Mouse (Mus musculus): ENCODE results near the gene Pdia5.

Gene Pdia5

DNA sequence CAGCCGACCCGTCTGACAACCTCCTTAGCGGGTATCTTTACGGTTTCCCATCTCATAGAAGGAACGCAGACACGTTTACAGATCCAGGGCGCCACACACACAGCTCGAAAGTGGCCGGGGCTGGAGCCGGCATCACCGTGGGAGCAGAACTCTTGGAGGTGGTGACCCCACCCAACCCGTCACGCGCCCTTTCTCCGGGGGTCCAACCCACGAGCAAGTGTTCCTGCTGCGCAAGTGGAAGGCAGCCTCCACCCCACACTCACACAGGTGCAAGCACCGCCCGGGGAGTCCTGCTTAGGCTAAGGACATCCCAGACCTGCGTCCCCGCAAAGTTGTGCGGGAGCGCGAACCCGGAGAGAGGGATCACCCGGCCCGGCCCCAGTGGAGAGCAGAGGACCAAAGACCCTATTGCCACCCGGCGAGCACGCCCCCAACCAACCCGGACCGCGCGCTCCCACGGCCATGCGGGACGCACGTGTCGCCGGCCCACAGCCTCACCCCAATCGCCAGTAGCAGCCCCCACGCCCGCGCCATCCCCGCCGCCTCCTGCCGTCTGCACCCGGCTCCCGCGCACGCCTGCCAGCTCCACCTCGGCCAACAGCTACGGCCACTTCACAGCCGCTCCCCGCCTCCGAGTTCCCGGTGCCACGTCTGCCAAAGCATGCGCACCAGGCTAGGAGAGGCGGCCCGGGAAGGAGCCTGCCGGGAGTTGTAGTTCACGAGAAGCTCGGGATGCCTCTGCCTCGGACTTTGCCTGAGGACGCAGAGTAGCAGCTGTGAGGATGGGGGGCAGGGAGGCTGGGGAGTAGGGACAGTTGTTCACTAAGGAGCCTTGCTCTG lies at the start of gene Pdia5:
Gene Pdia5 (minus strand): TSS at position 643 of the 840 bp plus-strand sequence.
- WGBS, result under 1% methylated on average over 66 of the region's 66 CpGs

DNA sequence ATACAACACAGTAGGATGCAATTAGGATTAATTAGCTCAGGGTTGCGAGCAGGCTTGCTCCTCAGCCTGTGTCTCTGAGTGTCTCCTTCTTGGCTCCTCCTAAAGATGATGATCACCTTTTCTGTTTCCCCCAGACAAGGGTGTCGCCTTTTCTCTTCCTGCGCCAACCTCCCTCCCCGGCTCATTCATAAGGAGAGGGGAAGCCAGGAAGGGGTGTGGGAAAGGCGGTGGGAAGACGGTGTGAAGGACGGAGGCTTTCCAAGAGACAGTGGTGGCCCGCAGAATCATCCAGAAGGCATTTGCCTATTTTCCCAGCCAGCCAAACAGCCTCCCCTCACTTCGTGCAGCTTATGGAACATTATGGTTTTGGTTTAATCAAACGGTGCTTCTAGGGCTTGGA lies 48.4 kb upstream of the Pdia5 start:
- 33% methylated on average over 10 of the region's 10 CpGs for WGBS

DNA sequence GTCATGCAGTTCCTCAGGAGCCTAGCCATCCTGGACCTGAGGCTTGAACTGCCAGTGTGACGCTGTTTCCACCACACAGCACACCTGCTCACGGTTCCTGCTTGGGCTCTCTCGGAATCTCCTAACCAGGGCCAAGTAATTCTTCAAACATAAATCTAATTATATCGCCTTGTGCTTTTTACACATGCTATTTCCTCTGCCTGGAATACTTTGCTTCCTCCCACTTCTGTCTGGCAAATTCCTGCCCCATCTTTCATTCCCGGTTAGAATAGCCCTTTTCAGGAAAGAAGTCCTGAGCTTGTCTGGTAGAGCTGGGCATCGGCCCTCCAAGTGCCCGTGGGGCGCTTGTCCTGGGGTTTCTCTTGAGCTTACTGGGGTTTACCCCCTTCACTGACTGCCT lies 47.0 kb upstream of the Pdia5 start:
- 44% methylated on average over 8 of the region's 8 CpGs for WGBS

DNA sequence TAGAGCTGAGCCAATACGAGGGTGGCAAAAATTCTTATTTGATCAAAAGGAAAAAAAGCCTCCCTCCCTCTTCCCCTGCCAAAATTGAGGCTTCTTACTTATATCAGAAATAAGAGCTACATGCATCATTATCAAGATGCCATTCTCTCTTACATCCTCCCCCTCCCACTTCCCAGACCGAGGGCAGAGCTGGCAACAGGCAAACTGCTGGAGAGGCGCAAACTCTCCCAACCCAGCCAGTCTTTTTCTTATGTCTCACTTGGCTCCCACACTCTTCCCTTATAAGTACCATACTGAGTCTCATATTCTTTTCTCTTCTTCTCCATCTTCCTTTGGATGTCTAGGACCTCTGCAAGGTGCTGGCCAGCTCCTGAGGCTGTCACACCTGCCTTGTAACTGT lies 44.0 kb upstream of the Pdia5 start:
- 49% methylated on average over 3 of the region's 3 CpGs for WGBS

DNA sequence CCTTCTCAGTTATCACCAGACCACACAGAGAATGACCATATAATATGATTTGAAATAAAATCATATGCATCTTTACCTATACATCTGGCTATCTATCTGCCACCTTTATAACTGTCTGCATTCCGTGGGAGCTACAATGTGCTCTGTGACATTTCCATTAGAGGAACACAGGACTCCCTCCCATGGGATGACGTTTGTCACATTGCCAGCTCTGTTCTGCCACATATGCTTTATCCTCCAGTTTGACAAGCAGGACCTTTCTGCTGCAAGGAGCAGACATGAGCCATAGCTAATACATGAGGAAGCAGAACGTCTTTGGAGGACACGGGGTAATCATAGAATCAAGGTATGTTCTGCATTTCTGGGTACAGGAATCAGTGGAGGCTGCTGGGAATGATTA lies 33.5 kb upstream of the Pdia5 start:
- 88% methylated on average over 4 of the region's 4 CpGs for WGBS

DNA sequence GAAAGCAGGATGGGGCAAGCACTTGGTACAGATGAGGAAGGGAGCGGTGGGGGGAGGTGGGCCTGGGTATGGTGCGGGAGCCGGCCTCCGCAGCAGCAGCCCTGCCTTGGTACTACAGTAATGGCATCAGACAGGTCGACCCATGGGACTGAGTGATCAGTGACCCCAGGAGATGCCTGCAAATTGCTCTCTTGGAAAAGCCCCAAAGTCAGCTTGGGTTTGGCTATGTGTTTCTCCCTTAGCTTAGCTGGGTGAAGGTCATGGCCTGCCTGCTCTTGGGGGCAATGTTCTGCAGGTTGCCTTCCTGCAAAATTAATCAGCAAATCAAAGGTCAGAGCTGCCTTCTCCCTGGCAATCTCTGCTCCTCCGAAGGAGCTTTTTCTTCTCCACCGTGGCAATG lies 28.6 kb upstream of the Pdia5 start:
- WGBS, result 76% methylated on average over 7 of the region's 7 CpGs

DNA sequence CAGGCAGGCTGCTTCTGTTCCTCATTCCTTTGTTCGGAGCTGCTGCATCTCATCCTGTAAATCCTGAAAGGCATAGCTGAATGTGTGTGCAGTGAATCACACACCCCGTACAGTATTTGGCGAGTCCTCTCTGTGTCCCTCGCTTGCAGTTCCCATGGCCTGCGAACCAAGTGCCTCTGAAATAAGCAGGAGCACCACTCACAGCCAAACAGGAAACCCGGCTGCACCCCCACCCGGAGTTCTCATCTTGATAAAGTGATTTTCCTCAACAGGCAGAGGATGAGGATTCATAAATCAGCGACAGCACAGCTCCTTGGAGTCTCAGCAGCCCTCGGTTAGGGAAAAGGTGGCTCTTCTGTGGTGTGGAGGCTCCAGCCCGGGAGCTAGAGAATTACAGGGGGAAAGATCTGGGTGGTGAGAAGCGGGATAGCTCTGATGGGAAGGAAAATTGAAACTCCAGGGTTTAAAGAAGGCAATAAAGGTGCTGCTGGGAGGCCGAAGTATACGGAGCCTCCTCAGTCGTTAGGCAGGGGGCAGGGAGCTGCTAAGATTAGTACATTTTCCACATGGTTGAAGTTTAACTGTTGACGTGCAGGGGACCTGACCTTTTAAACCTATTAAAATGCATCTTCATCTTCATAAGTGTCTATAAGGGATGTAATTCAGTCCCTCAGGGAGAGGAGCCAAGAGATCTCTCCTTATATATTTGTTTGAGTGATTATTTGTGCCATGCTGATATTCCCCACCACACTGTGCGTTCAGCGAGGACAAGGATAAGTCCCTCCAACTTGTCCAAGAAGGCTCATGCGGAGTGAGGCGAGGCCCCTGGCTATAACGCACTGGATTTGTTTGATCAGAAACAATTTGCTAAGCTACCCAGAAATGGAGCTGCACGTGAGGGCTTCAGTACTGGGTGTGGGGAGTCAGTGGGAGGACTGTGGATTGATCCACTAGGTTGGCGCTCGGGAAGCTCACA lies 27.6 kb upstream of the Pdia5 start:
- WGBS, result 68% methylated on average over 23 of the region's 23 CpGs

DNA sequence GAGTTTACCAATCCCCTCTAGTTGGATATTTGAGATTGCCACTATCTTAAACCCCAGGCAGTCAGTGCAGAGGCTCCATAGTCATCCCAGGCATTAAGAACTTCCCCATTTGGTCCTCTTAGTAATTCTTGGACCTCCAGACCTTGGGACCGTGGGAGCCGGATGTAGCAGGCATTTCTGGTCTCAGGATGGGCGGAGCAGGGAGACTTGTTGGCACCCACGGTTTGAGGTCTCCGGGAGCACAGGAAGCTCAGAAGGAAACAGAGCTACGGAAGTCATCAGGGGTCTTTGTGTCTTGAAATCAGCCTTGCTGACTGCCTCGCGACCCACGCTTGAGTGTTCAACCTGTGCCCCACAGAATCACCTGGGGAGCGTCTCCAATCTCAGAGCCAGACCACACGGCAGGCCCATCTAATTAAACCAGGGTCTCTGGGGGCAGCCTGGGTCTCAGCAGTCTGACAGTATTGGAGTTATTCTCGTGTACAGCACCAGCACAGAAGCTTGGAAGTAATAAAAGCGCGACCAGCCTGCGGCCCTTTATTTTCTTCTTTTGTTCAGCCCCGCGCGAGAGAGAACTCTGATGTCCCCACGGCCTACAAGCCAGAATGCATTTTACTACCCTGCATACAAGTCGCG lies 25.4 kb upstream of the Pdia5 start:
- WGBS, result 76% methylated on average over 21 of the region's 21 CpGs

DNA sequence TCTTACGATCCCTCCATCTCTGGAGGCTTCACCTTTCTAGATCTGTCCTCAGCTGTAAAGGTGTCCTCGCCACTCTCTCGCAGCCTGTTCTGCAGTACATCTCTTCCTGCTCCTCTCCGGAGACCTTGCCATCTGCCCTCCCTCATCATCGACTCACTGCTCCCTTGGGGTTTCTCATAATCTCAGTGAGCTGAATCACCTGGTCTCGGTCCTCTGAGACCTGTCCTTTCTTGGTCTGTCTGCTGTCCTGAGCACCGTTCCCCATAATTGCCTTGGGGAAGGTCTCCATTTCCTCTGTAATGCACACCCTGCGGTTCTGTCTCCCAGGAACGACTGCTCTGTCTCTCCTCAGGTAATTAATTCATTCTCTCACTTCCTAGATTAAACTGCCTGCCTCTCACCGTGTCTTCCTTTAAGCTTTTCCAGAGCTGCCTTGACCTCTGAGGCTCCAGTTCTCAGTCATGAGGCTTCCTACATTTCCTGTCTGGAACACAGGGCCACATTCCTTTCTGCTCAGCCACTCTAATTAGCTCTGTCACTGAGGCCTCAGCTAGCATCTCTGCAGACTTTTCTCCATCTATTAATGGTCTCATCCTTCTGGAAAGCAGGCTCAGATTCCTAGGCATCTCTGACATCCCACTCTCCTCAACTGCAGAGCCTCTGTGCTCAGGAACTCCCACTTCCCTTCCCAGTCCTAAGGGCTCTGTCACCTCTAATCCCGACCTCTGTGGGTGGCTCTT lies 18.8 kb upstream of the Pdia5 start:
- WGBS, result 74% methylated on average over 11 of the region's 11 CpGs

DNA sequence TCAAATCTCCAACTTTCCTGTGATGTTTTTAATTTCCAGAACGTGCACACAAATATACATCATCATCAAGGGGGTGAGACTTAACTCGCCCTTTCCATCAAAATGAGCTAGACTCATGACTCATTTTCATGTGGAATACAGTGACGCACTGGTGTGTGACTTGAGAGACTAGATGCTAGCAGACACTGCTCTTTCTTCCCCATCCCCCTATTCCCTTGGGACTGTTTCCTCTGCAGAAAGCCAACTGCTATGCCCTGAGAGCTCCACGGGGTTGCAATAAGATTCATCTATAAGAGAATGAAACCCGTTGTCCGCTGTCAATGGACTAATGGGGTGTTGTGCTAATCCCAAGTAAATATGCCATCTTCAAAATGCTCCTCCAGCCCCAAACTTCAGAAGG lies 17.9 kb upstream of the Pdia5 start:
- 87% methylated on average over 6 of the region's 6 CpGs for WGBS

DNA sequence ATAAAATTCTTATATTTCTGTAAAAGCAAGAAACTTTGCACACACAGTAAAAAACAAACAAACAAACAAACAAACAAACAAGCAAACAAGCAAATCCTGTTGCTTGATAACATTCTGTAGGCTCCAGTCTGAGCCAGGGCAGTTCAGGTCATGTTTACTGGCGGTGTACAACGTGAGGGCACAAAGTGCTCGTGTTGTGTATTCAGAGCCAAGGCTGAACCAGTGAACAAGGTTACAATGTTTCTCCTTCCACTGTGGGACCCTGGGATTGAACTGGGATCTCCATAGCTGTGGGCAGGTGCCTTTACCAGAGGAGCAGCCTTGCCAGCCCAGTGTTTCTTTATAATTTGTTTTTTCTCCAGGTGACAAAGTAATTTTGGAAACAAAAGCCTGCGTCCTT lies 15.1 kb upstream of the Pdia5 start:
- WGBS, result 87% methylated on average over 4 of the region's 4 CpGs

DNA sequence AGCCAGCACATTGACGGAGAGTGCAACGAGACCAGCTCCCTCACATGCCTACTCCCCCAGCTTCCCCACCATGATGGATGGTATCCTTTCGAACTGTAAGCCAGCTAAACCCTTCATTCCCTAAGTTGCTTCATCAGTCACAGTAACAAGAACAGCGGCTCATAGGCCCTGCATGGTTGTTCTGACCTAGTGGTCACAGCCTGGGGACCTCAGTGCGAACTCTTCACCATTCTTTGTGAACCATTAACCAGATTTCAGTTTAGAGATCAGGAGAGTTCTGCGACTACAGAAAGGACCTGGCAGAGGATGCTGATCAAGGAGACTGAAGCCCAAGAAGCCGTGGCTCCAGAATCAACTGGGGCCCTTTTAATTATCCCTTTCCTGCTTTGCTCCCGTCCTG lies 13.6 kb upstream of the Pdia5 start:
- 88% methylated on average over 8 of the region's 8 CpGs for WGBS

DNA sequence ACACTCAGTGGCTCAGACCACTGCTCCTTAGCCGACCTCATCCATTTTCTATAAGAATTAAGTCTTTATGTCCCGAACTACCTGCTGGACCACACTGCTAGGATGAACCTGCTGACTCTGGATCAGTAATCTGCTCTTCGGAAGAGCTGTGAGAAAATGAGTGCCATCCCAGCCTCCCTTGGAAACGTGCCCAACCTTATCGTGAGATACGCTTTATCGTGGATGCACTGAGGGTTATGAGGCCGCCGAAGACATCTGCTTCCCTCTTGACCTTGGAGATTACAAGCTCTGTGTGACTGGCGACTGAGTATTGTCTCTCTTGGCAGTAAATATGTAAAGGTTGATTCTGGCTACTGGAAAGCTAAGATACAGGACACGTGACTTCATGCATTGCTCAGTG lies 11.8 kb upstream of the Pdia5 start:
- 87% methylated on average over 11 of the region's 11 CpGs for WGBS

DNA sequence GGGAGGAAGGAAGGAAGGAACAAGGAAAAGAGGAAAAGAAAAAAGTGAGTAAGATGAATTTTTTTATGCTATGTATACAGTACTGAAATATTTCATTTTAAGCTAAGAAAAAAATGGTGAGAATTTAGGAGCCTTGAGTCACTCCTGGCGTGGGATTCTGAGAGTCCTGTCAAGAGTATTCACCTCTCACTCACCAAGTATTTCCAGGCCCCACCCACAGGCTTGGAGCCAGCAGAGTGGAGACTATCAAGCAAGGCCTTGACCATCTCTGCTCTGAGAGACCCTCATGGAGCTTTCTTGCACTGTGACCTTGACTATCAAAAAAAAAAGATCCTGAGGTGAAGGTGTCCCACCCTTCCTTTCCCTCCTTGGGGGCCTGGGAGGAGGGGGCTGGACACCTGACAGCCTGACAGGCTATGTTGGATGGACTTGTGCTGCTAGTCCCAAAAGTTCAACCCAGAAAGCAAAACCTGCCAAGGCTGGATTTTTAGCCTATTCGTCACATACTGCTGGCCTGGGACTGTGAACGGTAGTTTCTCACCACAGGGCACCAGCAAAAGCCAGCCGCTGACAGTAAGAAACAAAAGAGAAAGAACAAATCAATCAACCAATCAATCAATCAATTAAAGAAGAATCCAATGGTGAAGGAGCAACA lies 10.6 kb upstream of the Pdia5 start:
- 85% methylated on average over 4 of the region's 4 CpGs for WGBS

DNA sequence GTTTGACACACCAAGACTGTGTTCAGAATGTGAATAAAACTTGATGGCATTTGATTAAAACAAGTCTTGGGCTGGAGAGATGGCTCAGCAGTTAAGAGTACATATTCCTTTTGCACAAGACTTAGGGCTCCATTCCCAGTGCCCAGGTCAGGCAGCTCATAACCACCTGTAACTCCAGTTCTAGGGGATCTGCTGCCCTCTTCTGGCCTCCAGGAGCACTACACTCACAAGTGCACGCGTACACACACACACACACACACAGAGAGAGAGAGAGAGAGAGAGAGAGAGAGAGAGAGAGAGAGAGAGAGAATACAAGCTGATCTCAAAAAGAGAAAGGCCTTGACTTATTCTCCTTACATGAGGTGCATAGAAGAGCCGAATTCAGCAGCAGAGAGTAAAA lies 9.7 kb upstream of the Pdia5 start:
- WGBS, result 93% methylated on average over 3 of the region's 3 CpGs

DNA sequence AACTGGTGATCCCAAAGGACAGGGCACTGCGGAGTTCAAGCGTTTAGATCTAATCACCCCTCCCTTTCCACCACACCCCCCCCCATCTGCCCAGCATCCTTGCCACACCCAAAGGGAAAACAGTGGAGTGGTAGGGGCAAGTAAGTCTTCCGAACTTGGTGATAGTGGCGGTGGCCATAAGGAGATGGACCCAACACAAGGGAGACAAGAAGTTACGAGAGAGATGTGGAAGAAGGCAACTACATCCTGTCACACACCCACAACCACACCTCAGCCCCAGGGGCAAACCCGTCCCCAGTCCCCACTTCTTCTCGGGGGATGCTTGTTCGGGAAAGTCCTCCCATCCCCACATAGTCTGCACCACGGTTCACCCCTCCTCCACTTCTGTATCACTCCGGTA lies 880 bp downstream of the Pdia5 start:
- 21% methylated on average over 10 of the region's 10 CpGs for WGBS

DNA sequence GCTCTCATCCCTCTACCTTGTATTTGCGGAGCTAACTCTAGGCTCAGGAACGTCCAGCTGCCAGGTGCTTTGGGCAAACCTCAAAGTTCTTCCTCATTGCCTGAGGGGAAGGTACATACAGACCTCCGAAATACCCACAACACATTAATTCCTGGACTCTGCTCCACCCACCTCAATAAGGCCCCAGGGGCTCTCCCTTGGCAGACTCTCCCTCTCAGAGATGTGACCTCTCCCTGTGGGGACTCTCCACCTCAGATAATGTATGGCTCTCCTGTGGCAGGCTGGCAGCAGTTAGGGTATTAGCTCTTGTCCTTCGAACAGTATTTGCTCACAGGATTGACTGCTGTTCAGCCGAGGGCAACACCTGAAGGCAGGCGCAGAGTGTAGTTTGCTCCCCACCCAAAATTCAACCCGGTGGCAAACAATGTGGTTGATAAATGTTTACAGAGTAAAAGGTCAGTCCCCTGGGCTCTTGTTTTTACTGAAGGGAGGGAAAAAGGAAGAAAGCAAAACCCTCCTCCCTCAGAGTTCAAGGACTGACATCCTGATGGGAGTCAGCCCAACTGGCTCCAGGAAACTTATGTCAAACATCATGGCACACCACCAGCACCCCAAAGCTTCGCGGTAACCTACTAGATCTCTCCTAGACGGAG lies 1.5 kb downstream of the Pdia5 start:
- 78% methylated on average over 10 of the region's 10 CpGs for WGBS

DNA sequence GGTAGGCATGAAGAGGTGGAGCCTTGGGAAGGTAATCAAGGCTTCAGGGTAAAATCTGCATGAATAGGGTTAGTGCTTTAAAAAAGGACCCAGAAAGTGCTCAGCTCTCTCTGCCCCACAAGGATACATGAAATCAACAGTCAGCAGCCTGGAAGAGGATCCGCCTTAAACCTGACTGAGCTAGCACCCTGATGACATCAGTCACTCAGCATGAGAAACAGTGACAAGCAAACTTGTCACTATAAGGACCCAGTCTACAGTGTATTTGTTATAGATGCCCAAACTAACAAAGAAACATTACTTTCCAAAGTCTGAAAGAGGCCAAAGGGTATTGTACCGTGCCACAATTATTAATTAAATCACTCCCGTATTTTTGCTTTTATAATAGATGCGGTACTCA lies 2.9 kb downstream of the Pdia5 start:
- 94% methylated on average over 4 of the region's 4 CpGs for WGBS

DNA sequence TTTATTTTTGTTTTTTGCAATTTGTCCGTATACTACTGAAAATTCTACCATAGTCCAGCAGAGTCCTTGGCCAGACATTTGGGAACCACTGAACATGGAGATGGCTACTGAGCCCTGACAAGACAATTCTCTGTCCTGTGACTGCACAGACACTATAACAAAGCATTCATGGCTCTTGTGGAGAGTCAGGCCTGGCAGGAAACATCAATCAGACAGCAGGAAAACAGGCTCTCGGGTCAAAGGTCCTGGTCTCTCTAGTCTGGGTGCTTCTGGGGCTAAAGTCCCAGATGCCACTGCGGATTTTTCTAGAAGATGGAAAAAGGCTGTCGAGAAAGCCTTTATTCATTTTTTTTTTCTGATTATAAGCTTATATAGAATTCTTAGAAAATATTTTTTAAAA lies 3.6 kb downstream of the Pdia5 start:
- 88% methylated on average over 4 of the region's 4 CpGs for WGBS

DNA sequence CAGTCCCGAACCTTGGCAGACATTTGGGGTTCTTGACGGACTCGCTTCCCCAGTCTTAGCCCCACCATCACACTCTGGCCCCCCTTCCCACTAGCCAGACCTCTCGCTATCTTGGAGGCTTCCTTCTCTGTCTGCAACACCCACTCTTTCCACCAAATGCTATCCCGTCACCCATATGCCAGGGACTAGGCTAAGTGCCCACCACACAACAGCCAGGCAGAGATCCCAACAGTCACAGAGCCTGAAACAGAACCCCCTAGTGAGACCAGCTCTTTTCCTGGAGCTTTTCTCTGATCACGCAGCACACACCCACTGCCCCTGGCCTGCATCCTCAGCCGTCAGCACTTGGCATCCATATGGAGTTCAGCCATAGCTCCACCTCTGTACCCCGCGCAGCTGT lies 5.0 kb downstream of the Pdia5 start:
- WGBS, result 46% methylated on average over 9 of the region's 9 CpGs
